Mouse (Mus musculus) heart, adult 2 months (tissue): Measurements from ENCODE around the gene Gch1. TPM values are rescaled to one million over a fixed set of nuclear protein-coding genes. Genes with fewer than 3 reads are reported as not detected.

Experiments
- DNase-seq, 2 experiments: peaks; one replicate each; pipeline ENCODE4 v3.0.0; 2021
- H3K27ac ChIP-seq: fragments of 200-600 bp; 2 replicates; pipeline ENCODE4 v1.8.1; 2022
- H3K27me3 ChIP-seq: fragments of 200-500 bp; 2 replicates; pipeline ENCODE4 v1.6.1; 2012; ENCODE audit warnings: mild to moderate bottlenecking, low read length, inconsistent platforms, mixed read lengths; ENCODE audit not compliant: control insufficient read depth, insufficient read depth
- H3K36me3 ChIP-seq: fragments of 200-500 bp; 2 replicates; pipeline ENCODE4 v1.6.1; 2012; ENCODE audit warnings: low read length, inconsistent platforms; ENCODE audit not compliant: control insufficient read depth, insufficient read depth
- H3K4me1 ChIP-seq: fragments of 200-500 bp; 2 replicates; pipeline ENCODE4 v1.6.1; 2011; ENCODE audit warnings: low read length; ENCODE audit not compliant: control insufficient read depth, insufficient read depth
- H3K4me3 ChIP-seq: fragments of 200-600 bp; 2 replicates; pipeline ENCODE4 v1.8.1; 2022
- H3K79me2 ChIP-seq: fragments of 200-500 bp; replicated peaks from 2 replicates; pipeline ENCODE4 v1.6.1; 2012; ENCODE audit warnings: mild to moderate bottlenecking, inconsistent platforms, low read length, moderate library complexity, mixed read lengths; ENCODE audit not compliant: control insufficient read depth, insufficient read depth
- H3K9ac ChIP-seq: fragments of 200-500 bp; 2 replicates; pipeline ENCODE4 v1.6.1; 2012; ENCODE audit warnings: low read depth, mild to moderate bottlenecking, control low read depth, inconsistent platforms, low read length, mixed read lengths
- CTCF ChIP-seq: fragments of 200-600 bp; IDR thresholded peaks from 2 replicates; pipeline ENCODE4 v1.8.1; 2022; ENCODE audit warnings: antibody characterized with exemption, mild to moderate bottlenecking, moderate library complexity
- EP300 ChIP-seq: fragments of 200-500 bp; IDR thresholded peaks from 2 replicates; pipeline ENCODE4 v1.6.1; 2011; ENCODE audit warnings: low read depth, low read length, control low read depth; ENCODE audit not compliant: insufficient read depth
- POLR2A ChIP-seq: fragments of 200-500 bp; IDR thresholded peaks from 2 replicates; pipeline ENCODE4 v1.6.1; 2011; ENCODE audit warnings: mild to moderate bottlenecking, low read depth, low read length, control low read depth; ENCODE audit not compliant: insufficient read depth
- WGBS: fragments of 180-500 bp; shearing (Covaris S2); methylation state at CpG from one replicate; pipeline ENCODE4 v1.1.7; 2018; 5-methylcytosine and 5-hydroxymethylcytosine counted together
- intact Hi-C: fragments of 180-260 bp; cut with DNase I; formaldehyde crosslinking; loops from one replicate; pipeline ENCODE4 v1.15.1; 2025
- polyA plus RNA-seq: library from polyadenylated mRNA; depleted of rRNA; stranded (reverse); fragments of >200 nt; gene quantifications from 2 replicates; pipeline ENCODE4 v1.2.3, GENCODE M21; 2012
- total RNA-seq, 2 experiments: library from RNA; stranded (reverse); gene quantifications; 2 replicates each; pipeline ENCODE4 v1.2.3; 2021

Gene Gch1
- total and polyA plus RNA-seq, 3 experiments: 4.7 to 7.0 (median 6.3) TPM

- intact Hi-C loops: no loop called here
Measured at GRCm38 (mm10) chr14:47209669-47210164, 20.5 kb upstream of the Gch1 start.

GRCm38 (mm10) chr14:47208564-47209493 lies 19.6 kb upstream of the Gch1 start:
- Histone ChIP-seq H3K4me1 (no peaks in the 10 kb centered on the region), H3K36me3 (no peaks in the 10 kb centered on the region), H3K27ac (no peak overlapping the region), H3K4me3 (no peak overlapping the region), H3K9ac (no peak overlapping the region), H3K27me3 (no peaks in the 10 kb centered on the region), H3K79me2 (no peaks in the 10 kb centered on the region)
- intact Hi-C loops: no loop called here
- TF ChIP-seq POLR2A: no peak
- no peak for TF ChIP-seq EP300
- no peak for TF ChIP-seq CTCF
- DNase-seq: no peak
- WGBS: 89% methylated on average over 12 of the region's 12 CpGs

More at GRCm38 (mm10) chr14:47209669-47210164, 20.5 kb upstream of the Gch1 start:
- Histone ChIP-seq H3K36me3 (no peaks in the 10 kb centered on the region), H3K79me2 (no peaks in the 10 kb centered on the region), H3K4me3 (no peak overlapping the region), H3K27me3 (no peaks in the 10 kb centered on the region), H3K27ac (no peak overlapping the region), H3K9ac (no peak overlapping the region), H3K4me1 (no peaks in the 10 kb centered on the region)
- TF ChIP-seq EP300 (no peak), CTCF (no peak), POLR2A (no peak)
- WGBS: 91% methylated on average over 4 of the region's 4 CpGs
- DNase-seq: no peak

- no peaks in the 10 kb centered on the region for H3K27me3 ChIP-seq
- no peak overlapping the region for H3K27ac ChIP-seq
- TF ChIP-seq CTCF: no peak
- TF ChIP-seq POLR2A: no peak
- no peak for TF ChIP-seq EP300
- H3K4me3 ChIP-seq: no peak overlapping the region
- no peaks in the 10 kb centered on the region for H3K36me3 ChIP-seq
- no peaks in the 10 kb centered on the region for H3K4me1 ChIP-seq
- H3K9ac ChIP-seq: no peak overlapping the region
- 92% methylated on average over 3 of the region's 3 CpGs for WGBS
- intact Hi-C loops: no loop called here
- no peak for DNase-seq
- no peaks in the 10 kb centered on the region for H3K79me2 ChIP-seq
Measured at GRCm38 (mm10) chr14:47206601-47207000, 17.4 kb upstream of the Gch1 start.

- H3K36me3 ChIP-seq: no peaks in the 10 kb centered on the region
- no peaks in the 10 kb centered on the region for H3K4me1 ChIP-seq
- intact Hi-C loops: no loop called here
- no peak for TF ChIP-seq CTCF
- no peak for TF ChIP-seq EP300
- TF ChIP-seq POLR2A: no peak
- WGBS: 89% methylated on average over 5 of the region's 5 CpGs
- H3K9ac ChIP-seq: no peak overlapping the region
- H3K79me2 ChIP-seq: no peaks in the 10 kb centered on the region
- no peak for DNase-seq
- no peaks in the 10 kb centered on the region for H3K27me3 ChIP-seq
- H3K27ac ChIP-seq: no peak overlapping the region
- H3K4me3 ChIP-seq: no peak overlapping the region
Measured at GRCm38 (mm10) chr14:47205270-47205972, 16.2 kb upstream of the Gch1 start.

- Histone ChIP-seq H3K4me3 (no peak overlapping the region), H3K79me2 (no peaks in the 10 kb centered on the region), H3K27ac (no peak overlapping the region), H3K27me3 (no peaks in the 10 kb centered on the region), H3K9ac (no peak overlapping the region), H3K36me3 (no peaks in the 10 kb centered on the region), H3K4me1 (no peaks in the 10 kb centered on the region)
- no peak for DNase-seq
- 88% methylated on average over 3 of the region's 3 CpGs for WGBS
- intact Hi-C loops: no loop called here
- no peak for TF ChIP-seq CTCF
- no peak for TF ChIP-seq EP300
- TF ChIP-seq POLR2A: no peak
Measured at GRCm38 (mm10) chr14:47197340-47197739, 8.1 kb upstream of the Gch1 start.

- intact Hi-C loops: no loop called here
- no peak overlapping the region for H3K9ac ChIP-seq
- H3K27me3 ChIP-seq: no peaks in the 10 kb centered on the region
- no peak overlapping the region for H3K4me3 ChIP-seq
- DNase-seq: no peak
- no peak overlapping the region for H3K27ac ChIP-seq
- H3K4me1 ChIP-seq: no peaks in the 10 kb centered on the region
- no peak for TF ChIP-seq CTCF
- TF ChIP-seq EP300: no peak
- no peak for TF ChIP-seq POLR2A
- 68% methylated on average over 8 of the region's 8 CpGs for WGBS
- no peaks in the 10 kb centered on the region for H3K79me2 ChIP-seq
- H3K36me3 ChIP-seq: no peaks in the 10 kb centered on the region
Measured at GRCm38 (mm10) chr14:47196711-47197110, 7.5 kb upstream of the Gch1 start.
